Mouse (Mus musculus): ENCODE measurements at regions not wholly inside any gene's neighbourhood (a gene's known extent, or its start where the extent isn't known, plus 50 kb on each side); places are given as distances from the start of the nearest gene placed in this dataset.

DNA sequence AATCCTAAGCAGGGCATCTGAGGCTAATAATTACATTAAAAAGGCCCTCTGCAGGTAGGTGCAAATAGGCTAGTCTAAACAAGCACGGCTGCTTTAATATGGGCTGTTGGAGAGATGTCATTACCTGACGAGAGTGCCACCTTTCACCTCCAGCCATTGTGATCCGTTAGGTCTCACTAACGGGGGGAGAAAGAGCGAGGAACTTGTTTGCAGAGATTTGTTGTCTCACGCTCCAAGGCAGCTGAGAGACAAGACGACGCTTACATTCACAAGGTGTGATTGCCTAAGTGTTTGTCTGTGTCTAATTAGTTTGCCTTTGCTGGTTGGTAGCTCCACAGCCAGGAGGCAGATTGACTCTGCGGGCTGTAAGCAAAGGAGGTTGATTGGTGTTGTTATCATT, 180.3 kb downstream of the Zfp326 start:
- TF ChIP-seq CTCF (IDR thresholded peaks at IDR 0.05; ENCODE audit: insufficient read depth, low read depth, low read length), result no peak
- TF ChIP-seq POLR2A (IDR thresholded peaks at IDR 0.05; ENCODE audit: insufficient read depth, low read depth, low read length), result no peak
